Mouse (Mus musculus) monocyte, adult 5-6 weeks (primary cell): ENCODE measurements around the gene Ptpn20. TPM values are rescaled to one million over a fixed set of nuclear protein-coding genes. Genes with fewer than 3 reads are reported as not detected.

Experiments
- ATAC-seq: fragments of 153-309, 156-312 bp; replicated peaks from 2 replicates; pipeline ENCODE4 v1.8.0; 2017; ENCODE audit warnings: mild to moderate bottlenecking; ENCODE audit not compliant: low TSS enrichment, insufficient number of reproducible peaks, severe bottlenecking, poor library complexity, low FRiP score
- total RNA-seq: library from RNA; stranded (forward); fragments of 200-1000, 200-491, 200-594 nt; gene quantifications from 3 replicates; pipeline ENCODE4 v1.2.3, GENCODE M21; 2017

Gene Ptpn20
- total RNA-seq, result 0.19 to 1.3 TPM in 2 of 3 replicates, not detected in the other

DNA sequence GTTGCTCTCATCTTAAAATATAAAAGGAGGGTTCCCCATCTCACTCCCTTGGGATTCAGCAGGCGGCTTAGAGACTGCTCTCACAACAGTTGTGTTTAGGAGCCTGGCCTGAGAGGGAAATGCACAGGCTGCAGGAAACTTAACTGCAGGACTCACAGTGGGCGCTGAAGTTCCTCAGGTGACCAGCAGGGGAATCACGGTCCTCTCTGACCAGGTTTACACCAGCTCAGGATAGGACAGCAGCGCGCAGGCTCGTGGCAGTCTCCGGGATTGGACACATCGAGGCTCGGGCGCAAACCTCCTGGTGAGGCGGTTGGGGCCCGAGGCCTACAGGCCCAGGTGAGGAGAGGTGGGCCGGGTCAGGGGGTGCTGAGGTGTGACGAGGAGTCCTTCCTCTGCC, at the start of gene Ptpn20:
Ptpn20 (plus strand) TSS at position 257 of the 400 bp plus-strand sequence.
- no peak for ATAC-seq

DNA sequence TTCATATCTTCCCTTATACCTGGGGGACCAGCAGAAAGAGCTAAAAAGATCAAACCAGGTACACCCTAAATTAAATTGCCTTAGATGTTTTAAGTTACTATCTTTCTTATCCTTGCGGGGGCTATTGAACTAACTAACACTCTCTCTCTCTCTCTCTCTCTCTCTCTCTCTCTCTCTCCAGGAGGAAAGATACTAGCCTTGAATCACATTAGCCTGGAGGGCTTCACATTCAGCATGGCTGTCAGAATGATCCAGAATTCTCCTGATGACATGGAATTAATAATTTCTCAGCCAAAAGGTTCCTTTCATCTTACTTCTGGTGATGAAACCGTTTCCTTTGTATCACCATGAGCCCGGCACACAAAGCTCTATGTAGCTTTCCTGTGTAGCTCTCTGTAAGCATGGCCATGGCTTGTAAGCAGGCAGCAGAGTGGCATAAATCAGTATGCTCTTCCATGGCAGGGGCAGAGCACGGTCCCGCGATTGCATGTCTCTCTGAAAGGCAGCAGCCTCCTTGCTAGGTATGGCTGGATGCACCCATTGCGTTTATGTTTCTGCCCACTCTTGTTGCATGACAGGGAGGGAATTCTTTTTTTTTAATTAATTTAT, 49.3 kb upstream of the Ptpn20 start:
- ATAC-seq, result no peak

DNA sequence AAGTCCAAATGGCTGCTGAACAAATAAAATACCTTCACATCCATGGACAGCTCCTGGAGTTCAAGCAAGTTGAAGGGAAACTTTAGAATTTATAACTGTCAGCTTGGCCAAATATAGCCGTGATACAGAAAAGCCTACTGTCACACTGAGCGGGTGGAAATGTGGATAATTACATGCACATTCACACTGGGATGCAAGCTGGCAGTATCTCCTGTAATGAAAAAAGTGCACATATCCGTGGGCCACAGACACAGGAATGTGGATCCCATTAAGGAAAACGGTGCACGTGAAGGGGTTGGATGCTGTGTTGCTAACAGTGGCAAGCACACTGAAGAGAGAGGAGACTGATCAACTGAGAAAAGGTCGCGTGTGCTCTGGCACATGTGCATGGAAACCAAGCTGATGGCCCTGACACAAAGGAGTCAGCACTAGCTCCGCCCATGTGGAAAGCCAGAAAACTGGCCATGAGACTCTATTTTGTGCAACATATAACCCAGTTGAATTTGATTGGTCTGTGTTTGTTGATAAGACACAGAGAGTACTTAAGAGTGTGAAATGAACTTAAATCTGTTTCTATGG, 43.4 kb upstream of the Ptpn20 start:
- ATAC-seq, result no peak

DNA sequence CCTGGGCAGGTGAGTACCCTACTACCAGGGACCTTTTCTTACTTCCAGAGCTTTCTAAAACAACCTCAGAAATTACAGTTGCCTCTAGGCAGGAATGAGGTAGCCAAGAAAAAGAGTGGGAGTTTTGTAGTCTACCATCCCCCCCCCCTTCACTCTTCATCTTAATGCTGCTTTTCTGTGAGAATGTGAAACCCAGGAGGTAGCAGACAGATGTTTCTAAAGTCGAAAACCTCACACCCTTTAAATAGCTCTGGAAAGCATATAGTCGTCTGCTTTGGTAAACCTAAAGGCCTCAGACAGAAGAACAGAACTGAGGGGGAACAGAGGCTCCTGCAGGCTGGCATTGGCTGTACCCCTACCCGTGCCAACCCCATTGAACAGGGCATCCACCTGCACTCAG, 40.4 kb upstream of the Ptpn20 start:
- no peak for ATAC-seq

DNA sequence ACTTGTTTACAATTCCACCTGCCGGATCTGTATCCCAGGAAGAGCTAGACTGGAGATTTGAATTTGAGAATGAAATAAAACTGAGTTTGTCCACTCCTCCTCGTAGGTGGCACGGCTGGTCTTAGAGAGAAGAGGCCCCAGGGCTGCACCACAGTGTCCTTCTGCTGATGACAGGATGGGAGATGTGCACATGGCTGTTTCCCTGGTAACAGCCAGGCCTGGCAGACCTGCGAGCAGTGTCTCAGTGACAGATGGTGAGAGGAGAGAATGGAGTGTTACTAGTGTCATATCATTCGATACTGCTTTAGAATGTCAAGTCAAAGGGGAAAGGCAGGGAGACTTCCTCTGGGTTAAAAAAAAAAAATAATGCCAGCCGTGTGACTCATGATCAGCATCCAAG, 39.2 kb upstream of the Ptpn20 start:
- no peak for ATAC-seq

DNA sequence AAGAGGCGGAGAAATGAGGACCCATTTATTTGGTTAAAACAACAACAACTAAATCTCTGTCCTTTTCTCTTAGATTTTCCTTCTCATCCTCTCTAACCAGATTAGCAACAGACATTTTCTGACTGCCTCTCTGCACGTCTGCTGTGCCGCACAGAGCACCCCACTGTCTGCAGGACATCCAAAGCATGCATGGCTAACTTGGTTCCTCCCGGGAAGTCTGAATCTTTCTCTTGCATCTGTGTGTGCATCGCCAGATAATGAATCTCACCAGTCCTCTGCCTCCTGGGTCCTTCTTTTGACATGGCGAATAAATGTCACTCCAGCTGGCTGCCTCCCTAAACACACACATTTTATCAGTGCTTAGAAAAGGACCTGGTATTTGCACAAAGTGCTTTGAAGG, 18.3 kb upstream of the Ptpn20 start:
- no peak for ATAC-seq

DNA sequence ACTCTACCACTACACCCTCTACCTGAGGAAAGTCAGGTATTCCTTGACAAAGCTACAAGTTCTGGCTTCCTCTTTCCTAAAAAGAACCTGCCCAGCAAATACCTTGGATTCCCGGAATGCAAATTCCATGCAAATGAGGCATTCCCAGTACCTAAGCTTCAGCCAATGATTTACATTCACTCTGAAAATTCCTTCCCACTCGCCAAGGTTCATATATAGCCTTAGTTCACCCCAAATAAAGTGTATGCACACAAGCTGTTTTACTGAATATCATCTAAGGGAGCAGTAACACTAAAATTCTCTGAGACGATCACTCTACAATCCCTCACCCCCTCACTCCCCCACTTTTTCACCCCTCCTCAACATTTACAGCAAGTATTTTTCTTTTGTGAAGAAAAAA, 15.4 kb upstream of the Ptpn20 start:
- no peak for ATAC-seq

DNA sequence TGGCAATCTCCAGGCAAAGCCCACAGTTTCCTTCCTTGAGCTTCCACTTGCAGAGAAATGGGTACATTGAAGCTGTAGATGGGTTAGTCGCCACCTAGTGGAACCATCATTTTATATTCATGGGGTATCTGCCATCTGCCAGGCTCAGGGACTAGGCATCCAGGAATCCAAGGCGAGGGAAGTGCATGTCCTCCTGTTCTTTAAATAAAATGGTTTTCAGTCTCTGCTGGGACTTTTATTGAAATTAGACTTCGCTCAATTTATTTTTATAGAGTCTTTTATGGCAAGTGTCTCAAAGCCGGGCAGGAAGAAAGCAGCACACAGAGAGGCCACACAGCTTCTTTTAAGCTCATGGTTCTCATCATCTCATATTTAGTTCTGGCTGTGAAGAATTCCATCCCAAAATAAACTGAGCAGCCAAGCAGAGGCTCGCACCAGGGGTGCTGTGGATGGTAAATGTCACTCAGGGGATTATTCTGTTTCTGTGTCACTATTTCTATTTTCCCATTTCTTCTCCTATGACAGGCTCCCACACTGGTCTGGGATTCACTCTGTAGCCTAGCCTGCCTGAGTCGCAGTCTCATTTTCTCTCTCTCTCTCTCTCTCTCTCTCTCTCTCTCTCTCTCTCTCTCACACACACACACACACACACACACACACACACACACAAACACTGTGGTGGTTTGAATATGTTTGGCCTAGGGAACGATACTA, 9.1 kb upstream of the Ptpn20 start:
- no peak for ATAC-seq

DNA sequence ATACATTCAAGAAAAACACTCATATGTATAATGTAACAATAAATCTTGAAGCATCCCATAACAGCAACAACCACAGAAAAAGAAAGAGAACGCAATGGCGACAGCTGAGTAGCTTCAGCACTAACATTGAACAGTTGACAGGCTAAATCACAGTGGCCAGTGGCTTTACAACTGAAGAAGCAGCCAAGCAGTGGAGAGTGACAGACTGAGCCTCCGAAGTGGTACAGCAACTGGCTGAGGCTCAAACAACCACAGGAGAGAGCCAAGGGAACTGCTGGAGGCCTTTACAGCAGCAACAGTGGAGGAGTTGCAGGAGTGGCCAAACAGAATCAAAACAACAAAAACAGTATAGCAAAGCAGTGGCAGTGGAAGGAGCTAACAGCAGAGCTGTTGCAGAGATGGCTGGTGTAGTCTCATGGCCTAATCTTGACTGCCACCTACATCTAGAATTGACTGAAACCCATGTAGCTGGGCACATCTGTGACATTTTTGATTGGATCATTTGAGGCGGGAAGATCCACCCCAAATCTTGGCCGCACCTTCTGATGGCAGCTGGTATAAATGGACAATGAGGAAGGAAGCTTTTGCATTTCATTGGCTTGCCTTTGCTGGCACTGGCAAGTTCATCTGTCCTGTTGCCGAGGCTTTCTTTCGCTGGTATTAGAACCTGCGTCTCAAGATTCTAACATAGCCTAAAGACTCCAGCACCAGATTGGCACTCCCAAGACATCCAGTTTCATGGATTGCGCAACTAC, 9.5 kb downstream of the Ptpn20 start:
- no peak for ATAC-seq

DNA sequence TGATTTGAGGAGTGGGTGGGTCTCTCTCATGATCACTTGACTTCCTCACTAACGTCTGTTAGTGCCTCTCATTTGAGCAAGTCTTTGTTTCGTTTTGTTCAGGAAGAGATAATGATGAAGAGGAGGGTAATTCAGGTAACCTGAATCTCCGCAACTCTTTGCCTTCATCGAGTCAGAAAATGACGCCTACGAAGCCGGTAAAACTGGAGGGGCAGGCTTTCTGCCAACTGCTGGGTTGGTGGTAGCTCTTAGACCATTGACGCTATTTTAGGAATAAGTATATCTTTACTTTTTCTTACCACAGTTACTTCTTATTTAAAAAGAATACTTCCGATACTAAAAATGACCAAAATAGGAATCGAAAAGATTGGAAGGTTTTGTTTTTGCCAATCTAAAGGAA, 18.4 kb downstream of the Ptpn20 start:
- no peak for ATAC-seq

DNA sequence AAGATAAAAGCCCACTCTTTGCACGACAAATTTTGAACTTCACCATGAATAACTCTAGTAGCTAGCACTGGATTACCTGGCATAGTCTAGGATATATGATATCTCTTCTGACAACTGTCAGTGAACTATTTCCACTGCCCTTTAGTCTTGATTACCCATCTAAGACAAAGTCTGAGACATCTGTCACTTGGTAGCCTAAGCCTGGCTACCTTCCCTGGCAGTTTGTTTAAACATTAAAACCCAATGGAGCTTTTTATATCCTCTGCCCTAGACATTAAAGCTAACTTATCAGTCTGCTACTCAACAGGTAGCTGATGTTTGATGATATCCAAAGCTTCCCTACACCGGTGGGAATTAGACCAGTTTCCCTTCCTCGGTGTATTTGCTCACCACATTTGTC, 36.0 kb downstream of the Ptpn20 start:
- ATAC-seq, result no peak

DNA sequence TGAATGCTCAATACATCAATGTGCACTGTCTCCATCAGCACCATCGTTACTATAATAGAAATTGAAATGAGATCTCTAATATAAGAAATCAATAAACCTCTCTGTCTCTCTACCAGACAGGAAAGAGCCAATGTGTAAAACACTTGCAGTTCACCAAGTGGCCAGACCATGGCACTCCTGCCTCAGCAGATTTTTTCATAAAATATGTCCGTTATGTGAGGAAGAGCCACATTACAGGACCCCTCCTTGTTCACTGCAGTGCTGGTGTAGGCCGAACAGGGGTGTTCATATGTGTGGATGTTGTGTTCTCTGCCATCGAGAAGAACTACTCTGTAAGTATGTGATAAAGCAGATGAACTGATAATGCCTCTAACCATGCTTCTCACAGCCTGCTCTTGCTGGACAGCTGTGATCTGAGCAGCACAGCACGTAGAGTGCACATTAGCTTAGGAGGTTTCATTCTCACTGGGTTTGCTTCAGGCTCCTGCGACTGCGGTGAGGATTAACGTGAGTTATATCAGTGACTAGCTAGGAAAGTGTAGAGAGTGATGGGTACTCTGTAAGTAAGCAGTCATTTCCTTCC, 43.9 kb downstream of the Ptpn20 start:
- no peak for ATAC-seq

DNA sequence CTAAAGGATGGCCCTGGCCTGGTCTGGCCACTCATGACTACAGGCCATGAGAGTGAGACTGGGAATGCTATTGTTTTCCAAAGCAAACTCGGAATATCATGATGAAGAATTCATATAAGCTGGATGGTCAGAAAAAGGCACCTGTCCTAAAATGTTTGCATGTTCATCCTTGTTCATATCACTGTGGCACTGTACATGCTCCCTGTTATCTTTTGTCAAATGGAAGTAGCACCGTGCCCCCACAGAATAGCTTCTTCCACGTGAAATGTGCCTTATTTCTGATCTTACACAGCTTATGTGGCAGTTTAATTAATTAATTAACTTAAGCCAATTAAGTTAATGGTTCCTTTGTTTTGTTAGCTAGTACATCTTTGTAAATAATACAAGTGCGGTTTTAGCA, 45.3 kb downstream of the Ptpn20 start:
- ATAC-seq, result no peak

DNA sequence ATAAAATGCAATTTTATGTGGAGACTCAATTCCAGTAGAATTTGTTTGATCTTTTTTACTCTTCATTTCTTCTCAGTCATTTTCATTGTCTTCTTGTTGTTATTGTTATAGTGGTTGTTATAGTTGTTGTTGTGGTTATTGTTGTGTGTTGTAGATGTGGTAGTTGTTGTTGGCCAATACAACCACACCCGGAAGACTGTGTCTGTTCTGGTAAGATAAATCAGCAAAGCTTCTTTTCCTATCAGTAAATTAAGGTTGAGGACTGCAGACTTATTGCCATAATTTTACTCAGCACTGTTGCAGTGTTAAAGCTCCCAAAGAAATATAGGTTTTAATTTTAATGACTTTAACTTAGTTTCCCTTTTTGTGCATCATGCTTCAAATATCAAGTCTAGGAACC, 45.8 kb downstream of the Ptpn20 start:
- no peak for ATAC-seq

DNA sequence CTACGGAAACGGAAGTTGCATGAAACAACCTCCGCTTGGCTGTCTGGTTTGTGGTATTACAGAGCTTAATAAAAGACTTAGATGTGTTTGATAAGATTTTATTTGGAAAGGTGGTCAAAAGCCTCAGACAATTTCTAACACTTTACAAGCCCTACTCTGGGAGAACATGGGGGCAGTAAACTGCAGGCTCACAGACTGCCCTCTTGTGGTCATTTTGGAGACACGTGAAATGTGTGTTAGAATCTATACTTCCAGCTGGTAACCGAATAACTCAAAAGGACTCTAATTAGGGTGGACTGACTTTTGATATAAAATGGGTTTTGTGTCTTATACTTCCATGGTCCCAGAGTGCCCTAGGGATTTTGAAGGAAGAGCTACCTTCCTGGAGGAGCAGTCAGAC, 50.4 kb downstream of the Ptpn20 start:
- ATAC-seq, result no peak

DNA sequence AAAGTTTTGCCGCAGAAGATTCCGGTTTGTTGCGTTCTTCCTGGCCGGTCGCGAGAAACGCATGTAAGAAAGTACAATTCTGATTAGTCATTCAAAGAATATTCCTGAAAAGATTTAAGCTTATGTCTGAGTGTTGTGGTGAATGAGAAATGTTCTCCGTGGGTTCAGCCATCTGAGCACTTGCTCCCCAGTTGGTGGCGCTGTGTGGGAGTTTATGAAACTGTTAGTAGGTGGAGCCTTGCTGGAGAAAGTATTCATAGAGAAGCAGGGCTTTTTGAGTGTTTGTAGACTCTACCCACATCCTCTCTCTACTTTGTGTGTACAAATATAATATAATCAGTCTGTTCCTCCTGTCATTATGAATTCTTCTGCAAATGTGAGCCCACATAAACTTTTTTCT, 61.7 kb downstream of the Ptpn20 start:
- ATAC-seq, result no peak

DNA sequence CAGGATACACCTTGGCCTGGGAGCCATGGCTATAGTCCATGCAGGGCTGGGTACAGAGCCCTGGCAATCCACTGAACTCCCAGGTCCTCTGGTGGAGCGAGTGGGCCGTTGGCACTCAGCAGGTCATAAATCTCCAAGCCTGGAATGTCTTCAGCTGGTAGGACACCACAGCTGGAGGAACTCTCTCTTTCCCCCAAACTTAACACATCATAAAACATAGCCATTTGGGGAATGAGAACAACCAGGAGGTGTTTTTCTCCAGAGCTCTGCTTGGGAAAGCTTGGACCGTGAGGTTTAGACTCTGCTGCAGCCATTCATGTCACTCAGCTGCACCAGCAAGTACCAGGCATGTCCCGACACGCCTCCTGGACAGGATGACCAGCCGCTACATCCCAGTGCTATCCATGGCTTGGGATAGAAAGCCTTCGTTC, 68.5 kb downstream of the Ptpn20 start:
- no peak for ATAC-seq

DNA sequence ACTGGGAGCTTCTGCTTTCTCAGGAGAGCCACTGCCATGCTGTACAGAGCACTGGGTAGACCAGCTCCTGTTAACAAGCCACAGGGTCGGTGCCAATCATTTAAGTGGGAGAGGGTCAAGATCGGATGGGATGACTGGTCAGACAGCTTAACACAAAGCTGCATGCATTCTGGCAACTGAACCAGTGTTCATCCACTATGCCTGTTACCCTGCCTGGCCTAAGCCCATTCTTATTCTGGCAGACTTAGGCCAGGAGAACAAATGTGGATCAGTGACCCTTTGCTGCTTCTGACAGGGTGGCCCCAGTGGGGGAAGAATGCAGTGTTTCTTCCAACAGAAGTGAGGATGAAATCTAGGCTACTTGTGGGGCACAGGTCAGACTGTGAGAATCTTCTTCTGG, 69.3 kb downstream of the Ptpn20 start:
- ATAC-seq, result no peak

DNA sequence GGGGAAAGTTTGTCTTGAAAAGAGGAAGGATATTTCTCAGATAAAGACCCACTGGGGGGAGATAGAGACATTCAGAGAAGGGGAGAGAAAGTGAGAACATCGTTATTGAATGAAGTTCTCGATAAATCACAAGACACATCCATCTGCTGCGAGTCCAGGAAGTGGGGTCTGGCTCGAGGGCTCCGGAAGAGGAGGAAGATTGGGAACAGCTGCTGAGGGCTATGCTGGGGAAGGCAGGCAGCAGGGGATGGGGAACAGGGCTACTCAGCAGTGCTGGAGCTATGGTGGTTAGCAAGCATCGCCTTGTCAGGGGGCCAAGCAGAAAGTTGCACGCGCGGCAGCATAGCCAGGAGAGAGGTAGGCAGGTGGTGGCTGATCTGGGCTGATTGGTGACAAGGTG, 73.1 kb downstream of the Ptpn20 start:
- no peak for ATAC-seq
